Mouse (Mus musculus) liver, embryonic 13.5 days (tissue): ENCODE measurements around the gene Trpc5. TPM values are rescaled to one million over a fixed set of nuclear protein-coding genes. Genes with fewer than 3 reads are reported as not detected.

Experiments used
- ATAC-seq: fragments of 200-750 bp; cut with Nextera tagmentation; 2 replicates; pipeline ENCODE4 v1.8.0; 2017; ENCODE audit warnings: low read depth, mild to moderate bottlenecking, moderate number of reproducible peaks, moderate library complexity
- DNase-seq: peaks from one replicate; pipeline ENCODE4 v3.0.0; 2022
- H3K27ac ChIP-seq: fragments of 300-500 bp; sonication (generic); 2 replicates; pipeline ENCODE4 v1.5.1; 2015; ENCODE audit warnings: moderate library complexity, mild to moderate bottlenecking, inconsistent platforms
- H3K27me3 ChIP-seq: fragments of 300-500 bp; sonication (generic); 2 replicates; pipeline ENCODE4 v1.6.1; 2015; ENCODE audit warnings: mild to moderate bottlenecking, inconsistent platforms
- H3K36me3 ChIP-seq: fragments of 300-500 bp; sonication (generic); 2 replicates; pipeline ENCODE4 v1.6.1; 2015; ENCODE audit warnings: mild to moderate bottlenecking, inconsistent platforms
- H3K4me1 ChIP-seq: fragments of 300-500 bp; sonication (generic); replicated peaks from 2 replicates; pipeline ENCODE4 v1.6.1; 2015; ENCODE audit warnings: inconsistent platforms
- H3K4me2 ChIP-seq: fragments of 300-500 bp; sonication (generic); 2 replicates; pipeline ENCODE4 v1.6.1; 2015; ENCODE audit warnings: inconsistent platforms, mild to moderate bottlenecking, moderate library complexity
- H3K4me3 ChIP-seq: fragments of 300-500 bp; sonication (generic); replicated peaks from 2 replicates; pipeline ENCODE4 v1.5.1; 2015; ENCODE audit warnings: mild to moderate bottlenecking, inconsistent platforms
- H3K9ac ChIP-seq: fragments of 300-500 bp; sonication (generic); 2 replicates; pipeline ENCODE4 v1.6.1; 2015; ENCODE audit warnings: mild to moderate bottlenecking, inconsistent platforms
- H3K9me3 ChIP-seq: fragments of 300-500 bp; sonication (generic); replicated peaks from 2 replicates; pipeline ENCODE4 v1.6.1; 2016; ENCODE audit warnings: inconsistent platforms
- WGBS: fragments of 180-500 bp; shearing (Covaris S2); methylation state at CpG from one replicate; pipeline ENCODE4 v1.1.7; 2015; ENCODE audit not compliant: insufficient replicate concordance; 5-methylcytosine and 5-hydroxymethylcytosine counted together
- polyA plus RNA-seq: library from polyadenylated mRNA; unstranded; fragments of >200 nt; fragmentation: Nextera tagmentation; extraction: Ambion mirVana; gene quantifications from 2 replicates; pipeline ENCODE4 v1.2.1, GENCODE M21; 2015

Gene Trpc5
- polyA plus RNA-seq: 0.03 and 0.05 TPM in 2 replicates

DNA sequence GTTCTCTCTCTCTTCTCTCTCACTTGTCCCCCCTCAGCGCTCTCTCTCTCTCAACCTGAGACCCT lies at the start of gene Trpc5:
Gene Trpc5, minus strand, starts transcription at position 39 of the 65 bp plus-strand sequence.
- Histone ChIP-seq H3K4me2 (peak within 1 kb of the TSS; percentile 40), H3K27ac (no peak within 1 kb of the TSS), H3K9me3 (no peaks in the 10 kb centered on the region), H3K4me3 (peak within 1 kb of the TSS; percentile 38), H3K9ac (no peak within 1 kb of the TSS), H3K27me3 (peaks cover 37% of the 10 kb centered on the region), H3K4me1 (no peaks in the 10 kb centered on the region), H3K36me3 (no peaks in the 10 kb centered on the region)
- 38% methylated on average over 1 of the region's 1 CpGs for WGBS
- DNase-seq (no peak), ATAC-seq (no peak)

DNA sequence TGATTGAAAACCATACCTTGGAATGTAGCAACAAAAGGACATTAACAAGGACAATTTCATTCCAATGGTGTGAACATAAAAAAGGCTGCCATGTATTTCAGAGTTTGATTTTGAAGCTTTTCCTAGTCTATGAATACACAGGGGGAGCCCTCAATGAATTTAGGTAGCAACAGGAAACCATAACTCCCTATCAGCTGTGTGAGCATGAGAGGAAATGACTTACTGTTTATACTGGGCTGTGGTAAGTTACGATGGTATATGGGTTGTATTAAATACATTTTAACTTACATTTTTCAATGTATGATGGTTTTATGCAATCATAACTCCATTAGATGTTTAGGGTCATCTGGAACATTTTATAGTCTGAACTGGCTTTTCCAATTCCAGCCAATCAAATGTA lies 28.4 kb upstream of the Trpc5 start:
- no peak overlapping the region for H3K9ac ChIP-seq
- H3K27ac ChIP-seq: no peak overlapping the region
- no peak overlapping the region for H3K4me3 ChIP-seq
- H3K9me3 ChIP-seq: no peaks in the 10 kb centered on the region
- no peaks in the 10 kb centered on the region for H3K27me3 ChIP-seq
- ATAC-seq: no peak
- no peak overlapping the region for H3K4me2 ChIP-seq
- WGBS: 30% methylated on average over 1 of the region's 1 CpGs
- no peaks in the 10 kb centered on the region for H3K36me3 ChIP-seq
- H3K4me1 ChIP-seq: no peaks in the 10 kb centered on the region
- DNase-seq: no peak

DNA sequence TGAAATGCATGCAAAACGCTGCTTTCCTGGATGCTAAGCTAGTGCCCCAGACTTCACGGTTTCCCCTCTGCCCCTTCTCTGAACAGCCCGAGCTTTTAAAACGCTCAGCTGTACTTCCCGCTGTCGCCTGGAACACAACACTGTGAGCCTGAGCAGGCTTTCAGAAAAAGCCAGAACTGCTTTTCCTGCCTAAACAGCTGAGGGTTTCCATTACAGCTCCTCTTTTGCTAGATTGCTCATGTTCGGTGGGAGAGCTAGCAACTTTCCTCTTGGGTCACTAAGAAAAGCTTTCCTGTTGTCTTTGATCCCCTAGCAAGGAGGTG lies 1.8 kb upstream of the Trpc5 start:
- Histone ChIP-seq H3K4me2 (0 out of 2 replicates have a peak overlapping the region, but pooled peaks have one; percentile 40), H3K9ac (no peak overlapping the region), H3K4me1 (no peaks in the 10 kb centered on the region), H3K9me3 (no peaks in the 10 kb centered on the region), H3K27me3 (peaks cover 37% of the 10 kb centered on the region), H3K27ac (no peak overlapping the region), H3K36me3 (no peaks in the 10 kb centered on the region), H3K4me3 (peak overlapping the region; percentile 38)
- DNase-seq: no peak
- ATAC-seq: no peak
- WGBS: 17% methylated on average over 7 of the region's 7 CpGs

DNA sequence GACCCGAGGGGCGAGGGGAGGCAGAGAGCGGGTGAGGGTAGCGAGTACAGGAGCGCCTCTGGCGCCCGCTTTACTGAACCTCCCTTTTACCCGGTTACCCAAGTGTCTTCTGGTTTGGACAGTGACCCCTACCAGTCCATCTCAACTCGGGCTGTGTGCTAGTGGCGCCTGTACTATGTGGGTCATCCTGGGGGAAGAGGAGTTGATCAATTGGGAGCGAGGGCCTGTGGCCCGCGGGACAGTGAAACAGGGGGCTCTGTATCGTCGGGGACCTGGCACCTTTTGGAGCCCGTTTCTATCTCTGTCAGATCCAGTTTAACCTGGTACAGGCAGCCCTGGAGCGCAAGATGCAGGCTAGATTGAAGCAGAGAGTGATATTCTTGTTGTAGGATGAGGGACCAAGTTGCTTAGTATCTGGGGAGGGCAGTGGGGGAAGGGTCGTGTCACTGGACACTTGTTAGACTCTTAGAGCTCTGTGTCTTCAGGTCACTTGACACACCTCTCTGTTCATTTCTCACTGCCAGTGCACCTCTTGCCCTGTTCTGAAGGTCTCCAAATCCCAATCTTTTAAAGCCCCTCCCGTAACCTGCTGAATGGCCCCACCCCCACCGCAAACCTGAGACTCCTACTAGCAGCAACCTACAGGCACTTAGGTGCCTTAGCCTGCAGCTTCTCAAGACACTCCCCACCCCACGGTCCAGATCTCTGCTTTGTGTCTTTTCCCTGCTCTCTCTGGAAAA lies 1.3 kb upstream of the Trpc5 start:
- H3K9ac ChIP-seq: no peak overlapping the region
- ATAC-seq (peak; percentile 31), DNase-seq (no peak)
- H3K4me2 ChIP-seq: peak overlapping the region; percentile 40
- no peak overlapping the region for H3K27ac ChIP-seq
- H3K27me3 ChIP-seq: peaks cover 37% of the 10 kb centered on the region
- no peaks in the 10 kb centered on the region for H3K9me3 ChIP-seq
- 10% methylated on average over 21 of the region's 21 CpGs for WGBS
- H3K4me1 ChIP-seq: no peaks in the 10 kb centered on the region
- H3K4me3 ChIP-seq: peak overlapping the region; percentile 38
- H3K36me3 ChIP-seq: no peaks in the 10 kb centered on the region

DNA sequence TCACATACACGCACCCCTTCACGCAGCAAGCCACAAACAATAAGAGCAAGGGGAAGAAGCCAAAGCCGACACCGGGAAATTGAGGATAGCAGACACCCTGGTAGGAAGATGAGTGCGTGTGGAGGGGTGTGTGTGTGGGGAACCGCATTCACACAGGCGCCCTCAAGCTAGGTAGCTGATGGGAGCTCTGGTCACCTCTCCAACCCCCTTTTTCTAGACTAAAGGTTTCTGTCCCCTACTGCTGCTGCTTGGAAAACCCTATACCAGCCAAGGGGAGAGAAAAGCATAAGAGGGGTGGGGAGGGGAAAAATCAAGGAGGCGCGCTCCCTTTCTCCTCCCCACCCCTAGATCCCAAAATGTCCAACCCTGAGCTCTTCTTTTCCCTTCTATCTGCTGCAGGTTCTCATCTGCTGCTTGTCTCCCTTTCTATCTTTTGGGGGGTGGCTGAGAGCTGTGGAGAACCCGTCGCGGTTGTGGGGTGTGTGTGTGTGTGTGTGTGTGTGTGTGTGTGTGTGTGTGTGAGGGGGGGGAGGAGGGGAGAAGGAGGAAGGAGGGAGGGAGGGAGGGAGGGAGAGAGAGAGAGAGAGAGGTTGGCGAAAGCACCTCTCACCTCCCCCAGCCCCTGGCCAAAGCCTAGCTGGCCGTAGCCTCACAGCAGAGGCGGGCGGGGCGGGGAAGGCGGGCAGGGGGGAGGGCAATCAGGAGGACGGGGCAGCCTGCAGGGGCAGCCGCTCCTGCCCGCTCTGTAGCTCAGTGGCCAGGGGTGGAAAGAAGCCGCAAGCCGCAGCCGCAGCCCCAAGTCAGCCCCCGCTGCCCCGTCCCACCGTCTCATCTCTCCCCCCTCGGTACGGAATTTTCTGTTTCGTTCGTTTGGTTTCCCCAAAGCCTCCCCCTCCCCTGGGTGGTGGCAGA lies 483 bp upstream of the Trpc5 start, which contains the start of gene Rtl4:
Gene Rtl4, plus strand, starts transcription at position 701 of the 912 bp plus-strand sequence.
- DNase-seq (no peak), ATAC-seq (peak; percentile 66)
- H3K9ac ChIP-seq: no peak within 1 kb of the TSS
- 11% methylated on average over 20 of the region's 31 CpGs for WGBS
- H3K4me1 ChIP-seq: no peaks in the 10 kb centered on the region
- no peak within 1 kb of the TSS for H3K27ac ChIP-seq
- peak within 1 kb of the TSS; percentile 38 for H3K4me3 ChIP-seq
- H3K9me3 ChIP-seq: no peaks in the 10 kb centered on the region
- H3K27me3 ChIP-seq: peaks cover 37% of the 10 kb centered on the region
- H3K4me2 ChIP-seq: peak within 1 kb of the TSS; percentile 40
- no peaks in the 10 kb centered on the region for H3K36me3 ChIP-seq

DNA sequence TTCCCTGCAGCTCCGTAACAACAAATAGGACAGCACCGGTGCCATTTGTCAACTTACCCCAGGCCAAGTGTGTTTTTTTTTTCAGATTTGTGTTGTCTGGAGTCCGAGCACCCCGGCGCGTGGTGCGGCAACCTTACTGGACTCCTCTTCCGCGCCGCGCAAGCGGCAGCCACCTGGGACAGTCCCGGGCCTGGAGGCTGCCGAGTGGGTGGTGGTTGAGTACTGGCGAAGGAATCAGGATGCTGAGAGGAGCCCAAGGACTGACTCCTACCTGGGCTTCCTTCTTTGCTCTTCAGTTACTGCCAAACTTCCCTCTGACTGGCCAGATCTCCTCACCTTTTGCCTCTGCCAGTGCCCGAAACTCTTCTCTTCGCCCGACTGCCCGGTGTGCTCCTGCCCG lies 238 bp downstream of the Trpc5 start:
- DNase-seq (no peak), ATAC-seq (no peak)
- Histone ChIP-seq H3K4me2 (peak overlapping the region; percentile 40), H3K36me3 (no peaks in the 10 kb centered on the region), H3K4me1 (no peaks in the 10 kb centered on the region), H3K9ac (no peak overlapping the region), H3K27ac (no peak overlapping the region), H3K9me3 (no peaks in the 10 kb centered on the region), H3K27me3 (peaks cover 37% of the 10 kb centered on the region), H3K4me3 (peak overlapping the region; percentile 12; the same call in 1 of the 2 replicates)
- 23% methylated on average over 20 of the region's 20 CpGs for WGBS

DNA sequence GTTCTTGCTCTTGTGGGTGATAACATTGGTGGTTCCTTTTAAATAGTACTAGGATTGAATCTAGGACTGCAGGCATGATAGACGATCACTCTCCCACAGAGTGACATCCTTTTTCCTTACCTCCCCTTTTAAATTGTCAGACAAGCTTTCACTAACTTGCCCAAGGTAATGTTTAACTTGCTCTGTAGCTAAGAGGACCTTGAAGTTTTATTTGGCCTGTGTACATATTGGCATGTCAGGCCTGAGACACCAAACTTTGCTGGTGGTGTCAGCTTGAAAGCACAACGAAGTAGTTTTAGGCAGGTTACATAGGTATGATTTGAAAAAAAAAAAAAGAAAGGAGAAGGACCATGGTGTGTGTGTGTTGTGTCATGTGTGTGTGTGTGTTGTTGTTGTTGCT lies 35.8 kb downstream of the Trpc5 start:
- H3K4me2 ChIP-seq: no peak overlapping the region
- no peaks in the 10 kb centered on the region for H3K36me3 ChIP-seq
- no peak overlapping the region for H3K4me3 ChIP-seq
- H3K9me3 ChIP-seq: no peaks in the 10 kb centered on the region
- DNase-seq (no peak), ATAC-seq (no peak)
- H3K4me1 ChIP-seq: no peaks in the 10 kb centered on the region
- no peaks in the 10 kb centered on the region for H3K27me3 ChIP-seq
- WGBS: 47% methylated on average over 2 of the region's 2 CpGs
- H3K27ac ChIP-seq: no peak overlapping the region
- no peak overlapping the region for H3K9ac ChIP-seq

DNA sequence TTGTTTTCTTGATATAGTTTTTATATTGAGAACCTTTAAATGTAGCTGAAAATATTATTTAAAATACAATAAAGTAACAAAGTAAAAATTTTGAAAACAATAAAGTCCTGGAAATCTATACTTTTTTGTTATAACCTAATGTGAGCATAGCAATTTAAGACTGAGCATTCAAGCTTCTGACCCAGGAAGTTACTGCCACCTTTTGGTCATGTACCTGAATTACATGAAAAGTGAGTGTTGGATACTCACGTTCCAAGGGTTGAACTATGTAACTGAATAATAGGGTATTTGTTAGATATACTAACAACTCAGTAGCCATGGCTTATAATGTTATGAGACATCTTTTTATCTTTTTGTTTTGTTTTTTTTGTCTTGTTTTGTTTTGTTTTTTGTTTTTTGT lies 42.6 kb downstream of the Trpc5 start:
- Histone ChIP-seq H3K4me2 (no peak overlapping the region), H3K27me3 (no peaks in the 10 kb centered on the region), H3K4me1 (no peaks in the 10 kb centered on the region), H3K9me3 (no peaks in the 10 kb centered on the region), H3K27ac (no peak overlapping the region), H3K4me3 (no peak overlapping the region), H3K9ac (no peak overlapping the region), H3K36me3 (no peaks in the 10 kb centered on the region)
- 16% methylated on average over 1 of the region's 1 CpGs for WGBS
- DNase-seq (no peak), ATAC-seq (no peak)

DNA sequence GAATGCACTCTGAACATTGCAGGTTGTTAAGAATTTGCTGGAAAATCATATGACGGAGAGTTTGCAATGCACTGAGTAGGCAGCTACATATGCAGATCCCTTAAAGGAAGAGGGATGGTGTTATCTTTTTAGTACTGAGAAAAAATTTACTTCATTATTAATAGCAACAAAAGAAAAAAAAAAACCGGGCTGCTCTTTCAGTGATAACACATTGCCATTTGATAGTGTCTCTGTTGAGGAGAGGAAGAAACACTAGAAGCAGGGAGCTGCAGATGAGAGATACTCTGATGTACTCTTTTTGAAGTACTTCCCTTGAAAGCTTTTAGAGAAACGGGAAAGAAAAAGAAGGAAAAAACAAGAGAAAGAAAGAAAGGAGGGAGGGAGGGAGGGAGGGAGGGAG lies 43.2 kb downstream of the Trpc5 start:
- no peaks in the 10 kb centered on the region for H3K36me3 ChIP-seq
- H3K4me2 ChIP-seq: no peak overlapping the region
- no peaks in the 10 kb centered on the region for H3K27me3 ChIP-seq
- H3K4me3 ChIP-seq: no peak overlapping the region
- ATAC-seq (no peak), DNase-seq (no peak)
- 40% methylated on average over 2 of the region's 3 CpGs for WGBS
- H3K9me3 ChIP-seq: no peaks in the 10 kb centered on the region
- no peak overlapping the region for H3K27ac ChIP-seq
- H3K4me1 ChIP-seq: no peaks in the 10 kb centered on the region
- no peak overlapping the region for H3K9ac ChIP-seq

DNA sequence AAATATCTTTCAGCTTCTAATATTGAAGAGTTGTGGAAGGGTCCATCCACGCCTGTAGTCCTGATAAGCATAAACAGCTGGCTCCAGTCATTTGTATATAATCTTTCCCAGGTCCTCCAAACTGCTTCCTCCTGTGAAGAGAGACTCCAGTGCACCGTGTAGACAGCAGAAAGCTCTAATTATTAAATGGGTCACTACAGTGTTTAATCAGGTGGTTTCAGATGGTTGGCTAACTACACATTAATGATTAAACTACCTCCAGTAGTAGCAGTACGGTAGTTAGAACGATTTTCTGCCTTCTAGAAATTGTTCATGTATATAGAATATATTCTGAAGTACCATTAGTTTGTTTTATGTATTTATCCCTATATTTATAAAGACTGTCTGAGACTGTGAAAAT lies 75.2 kb downstream of the Trpc5 start:
- WGBS: 47% methylated on average over 4 of the region's 4 CpGs
- Histone ChIP-seq H3K9ac (no peak overlapping the region), H3K9me3 (no peaks in the 10 kb centered on the region), H3K4me1 (no peaks in the 10 kb centered on the region), H3K4me3 (no peak overlapping the region), H3K27ac (no peak overlapping the region), H3K36me3 (no peaks in the 10 kb centered on the region), H3K27me3 (no peaks in the 10 kb centered on the region), H3K4me2 (no peak overlapping the region)
- DNase-seq: no peak
- no peak for ATAC-seq

DNA sequence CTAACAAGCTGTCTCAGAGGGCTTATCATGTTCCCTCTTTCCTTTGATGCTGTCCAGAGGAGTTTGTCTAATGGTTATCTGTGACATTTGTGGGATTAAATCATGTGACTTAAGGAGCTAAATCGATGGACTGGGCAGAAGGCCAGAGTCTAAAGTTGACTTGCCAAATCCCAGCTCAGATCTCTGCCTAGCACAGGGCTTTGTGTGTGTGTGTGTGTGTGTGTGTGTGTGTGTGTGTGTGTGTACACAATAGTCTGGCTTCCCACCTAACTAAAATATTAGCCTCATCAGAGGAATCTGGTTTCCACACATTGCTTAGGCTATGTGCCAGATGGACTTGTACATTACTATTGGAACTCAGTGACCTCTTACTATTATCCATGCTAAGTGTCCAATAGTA lies 151.5 kb downstream of the Trpc5 start:
- H3K27ac ChIP-seq: no peak overlapping the region
- ATAC-seq (no peak), DNase-seq (no peak)
- H3K36me3 ChIP-seq: no peaks in the 10 kb centered on the region
- no peaks in the 10 kb centered on the region for H3K4me1 ChIP-seq
- WGBS: 38% methylated on average over 1 of the region's 1 CpGs
- H3K9ac ChIP-seq: no peak overlapping the region
- no peaks in the 10 kb centered on the region for H3K9me3 ChIP-seq
- H3K4me2 ChIP-seq: no peak overlapping the region
- no peak overlapping the region for H3K4me3 ChIP-seq
- no peaks in the 10 kb centered on the region for H3K27me3 ChIP-seq

DNA sequence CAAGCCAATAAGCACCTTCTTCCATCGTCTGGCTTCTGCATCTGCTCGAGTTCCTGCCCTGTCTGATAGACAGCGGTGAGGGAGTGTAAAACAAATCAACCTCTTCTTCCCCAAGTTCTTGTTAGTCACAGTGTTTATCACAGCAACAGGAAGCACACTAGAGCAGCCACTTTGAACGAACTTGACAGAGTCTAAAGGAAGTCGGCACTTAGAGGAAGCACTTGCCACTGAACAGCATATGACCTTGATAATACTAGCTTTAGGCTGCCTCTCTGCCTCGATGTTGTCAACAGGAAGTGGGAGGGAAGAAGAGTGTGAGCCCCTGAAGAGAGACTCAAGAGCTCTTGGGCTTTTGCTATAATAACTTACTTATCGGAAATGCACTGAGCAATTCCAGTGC lies 161.9 kb downstream of the Trpc5 start:
- no peak overlapping the region for H3K4me2 ChIP-seq
- H3K27me3 ChIP-seq: no peaks in the 10 kb centered on the region
- H3K9me3 ChIP-seq: no peaks in the 10 kb centered on the region
- WGBS: 33% methylated on average over 7 of the region's 7 CpGs
- DNase-seq (no peak), ATAC-seq (peak; percentile 54)
- no peak overlapping the region for H3K27ac ChIP-seq
- H3K36me3 ChIP-seq: no peaks in the 10 kb centered on the region
- no peak overlapping the region for H3K9ac ChIP-seq
- H3K4me1 ChIP-seq: no peaks in the 10 kb centered on the region
- no peak overlapping the region for H3K4me3 ChIP-seq
